Comparison of ENCODE assay signal across 15 mouse cellular contexts in genomic region chr3:95140289-95140595, GRCm38 (mm10). TPM values are rescaled to one million over a fixed set of nuclear protein-coding genes. Genes with fewer than 3 reads are reported as not detected.
DNase-seq lines count a peak whose midpoint lies in the region; ATAC-seq and TF ChIP-seq lines count a peak whose summit lies in the region.
"Had no signal": no experiment of that assay in that cellular context is flagged by ENCODE, and none has a peak within 500 bp of the region (broad histone marks: within the 10 kb centered on the region; RNA-seq: fewer than 3 reads in every experiment).

No protein-coding gene starts in this region.

- no peak for TF ChIP-seq EP300 in lung, postnatal 0 days (IDR thresholded peaks at IDR 0.05)
- TF ChIP-seq EP300 in liver, embryonic 14.5 days (IDR thresholded peaks at IDR 0.05; ENCODE audit: low read depth), result no peak

- 0 out of 2 replicates have a peak overlapping the region, but pooled peaks have one; percentile 7 for H3K27ac ChIP-seq in heart, embryonic 10.5 days
- H3K27ac ChIP-seq in lung, postnatal 0 days (ENCODE audit: low read length), result no peak overlapping the region
- H3K27ac ChIP-seq in liver, embryonic 14.5 days, result no peak overlapping the region
- H3K27ac ChIP-seq: hindbrain, embryonic 13.5 days; left cerebral cortex, adult 2 months had no signal

- no peak overlapping the region for H3K4me2 ChIP-seq in lung, postnatal 0 days (replicated peaks; ENCODE audit: low read depth, low read length)
- peak overlapping the region; percentile 33 for H3K4me2 ChIP-seq in liver, embryonic 14.5 days (ENCODE audit: low read depth)
- H3K4me2 ChIP-seq: hindbrain, embryonic 13.5 days; lung, embryonic 14.5 days had no signal

- no peaks in the 10 kb centered on the region for H3K27me3 ChIP-seq in heart, embryonic 10.5 days (ENCODE audit: insufficient read depth, poor library complexity, severe bottlenecking)
- no peaks in the 10 kb centered on the region for H3K27me3 ChIP-seq in lung, postnatal 0 days (replicated peaks; ENCODE audit: insufficient read depth, low read length)
- peaks cover 2% of the 10 kb centered on the region; the same call in 1 of the 2 replicates for H3K27me3 ChIP-seq in G1E (ENCODE audit: insufficient read depth, low read length)
- H3K27me3 ChIP-seq in liver, embryonic 14.5 days (ENCODE audit: control insufficient read depth, insufficient read depth, low read length), result no peaks in the 10 kb centered on the region
- H3K27me3 ChIP-seq: hindbrain, embryonic 13.5 days had no signal

- ATAC-seq in lung, postnatal 0 days, result peak; percentile 1; the same call in 1 of the 2 replicates
- ATAC-seq in G1E (ENCODE audit: extremely low read depth, insufficient number of reproducible peaks, low FRiP score, poor library complexity, severe bottlenecking), result no peak
- ATAC-seq in liver, embryonic 14.5 days (ENCODE audit: insufficient read depth), result no peak
- ATAC-seq: midbrain, embryonic 16.5 days had no signal

- no peaks in the 10 kb centered on the region for H3K9me3 ChIP-seq in heart, embryonic 10.5 days
- no peaks in the 10 kb centered on the region for H3K9me3 ChIP-seq in lung, postnatal 0 days (ENCODE audit: low read length)
- no peaks in the 10 kb centered on the region; the same call in 1 of the 2 replicates for H3K9me3 ChIP-seq in G1E (replicated peaks)
- no peaks in the 10 kb centered on the region for H3K9me3 ChIP-seq in liver, embryonic 14.5 days (ENCODE audit: control insufficient read depth, low read length)
- H3K9me3 ChIP-seq: hindbrain, embryonic 13.5 days had no signal

- H3K9ac ChIP-seq in lung, postnatal 0 days (replicated peaks; ENCODE audit: low read depth), result no peak overlapping the region
- no peak overlapping the region for H3K9ac ChIP-seq in liver, embryonic 14.5 days (replicated peaks)
- H3K9ac ChIP-seq: hindbrain, embryonic 13.5 days; lung, embryonic 14.5 days had no signal

- no peak for TF ChIP-seq CTCF in lung, postnatal 0 days (IDR thresholded peaks at IDR 0.05)
- TF ChIP-seq CTCF in lung, adult 2 months (IDR thresholded peaks at IDR 0.05; ENCODE audit: insufficient read depth, low read length), result no peak
- TF ChIP-seq CTCF in G1E (IDR thresholded peaks at IDR 0.05; ENCODE audit: low read depth, low read length), result no peak
- TF ChIP-seq CTCF in liver, embryonic 14.5 days (IDR thresholded peaks at IDR 0.05; ENCODE audit: low read depth), result no peak

- DNase-seq in heart, embryonic 10.5 days (ENCODE audit: low spot score), result no peak
- no peak for DNase-seq in heart, adult 9 months (ENCODE audit: low spot score in 2 of 2)
- no peak for DNase-seq in lung, postnatal 0 days (ENCODE audit: low spot score)
- DNase-seq in lung, adult 2 months, result no peak
- DNase-seq in G1E (ENCODE audit: low spot score), result no peak
- DNase-seq in liver, embryonic 14.5 days (ENCODE audit: low read depth in 3 of 3, low spot score in 3 of 3), result no peak
- no peak for DNase-seq in adrenal gland, postnatal 36 days
- DNase-seq in cerebellum, adult 9-11 months, result no peak
- DNase-seq: lung, embryonic 14.5 days; right cerebral cortex, postnatal 25 days had no signal

- H3K4me1 ChIP-seq in heart, embryonic 10.5 days, result peaks cover 20% of the 10 kb centered on the region
- H3K4me1 ChIP-seq in lung, postnatal 0 days (ENCODE audit: insufficient read depth, low read depth, low read length), result peaks cover 3% of the 10 kb centered on the region; the same call in 1 of the 2 replicates
- H3K4me1 ChIP-seq in lung, adult 2 months (ENCODE audit: control insufficient read depth, insufficient read depth, low read length), result peaks cover 9% of the 10 kb centered on the region
- peaks cover 29% of the 10 kb centered on the region for H3K4me1 ChIP-seq in G1E (ENCODE audit: insufficient read depth, low read depth, low read length)
- peaks cover 8 to 16% of the 10 kb centered on the region in 2 experiments for H3K4me1 ChIP-seq in liver, embryonic 14.5 days (replicated peaks; ENCODE audit: control insufficient read depth in 2 of 2, insufficient read depth in 2 of 2, low read length in 1 of 2)

- peak overlapping the region; percentile 25; the same call in 1 of the 2 replicates for H3K4me3 ChIP-seq in heart, embryonic 10.5 days
- H3K4me3 ChIP-seq in lung, postnatal 0 days (ENCODE audit: low read depth, low read length), result no peak overlapping the region
- no peak overlapping the region for H3K4me3 ChIP-seq in lung, adult 2 months (replicated peaks; ENCODE audit: extremely low read depth, low read depth, low read length)
- H3K4me3 ChIP-seq in G1E (ENCODE audit: low read depth, low read length), result peak overlapping the region; percentile 18; the same call in 1 of the 2 replicates
- H3K4me3 ChIP-seq in liver, embryonic 14.5 days (ENCODE audit: insufficient read depth in 1 of 2, low read depth in 2 of 2, low read length in 2 of 2), result 0 out of 4 replicates have a peak overlapping the region, but pooled peaks of 1 of the 2 experiments have one; percentile 4
- H3K4me3 ChIP-seq: erythroblast, embryonic 14.5 days; hindbrain, embryonic 13.5 days; left cerebral cortex, adult 2 months had no signal

- WGBS in heart, embryonic 10.5 days, result 40% methylated on average over 18 of the region's 18 CpGs
- WGBS in lung, postnatal 0 days, result 64% methylated on average over 18 of the region's 18 CpGs
- WGBS in lung, adult 2 months, result 73% methylated on average over 18 of the region's 18 CpGs
- 68% methylated on average over 18 of the region's 18 CpGs for WGBS in liver, embryonic 14.5 days (ENCODE audit: insufficient replicate concordance)

- TF ChIP-seq POLR2A in lung, adult 2 months (IDR thresholded peaks at IDR 0.05; ENCODE audit: borderline replicate concordance, extremely low read depth, low read depth, low read length), result no peak

- H3K36me3 ChIP-seq in heart, embryonic 10.5 days, result peaks cover 16% of the 10 kb centered on the region
- H3K36me3 ChIP-seq in lung, postnatal 0 days (ENCODE audit: insufficient read depth, low read length), result no peaks in the 10 kb centered on the region
- H3K36me3 ChIP-seq in G1E (replicated peaks), result peaks cover 49% of the 10 kb centered on the region
- H3K36me3 ChIP-seq in liver, embryonic 14.5 days (replicated peaks; ENCODE audit: control insufficient read depth, insufficient read depth, low read depth), result no peaks in the 10 kb centered on the region

RNA-seq across cellular contexts. Expression of gene Tnfaip8l2, which starts 1.9 kb away (rescaled TPM):
- polyA plus RNA-seq in heart, embryonic 10.5 days (2016; fragmentation: Nextera tagmentation; extraction: Ambion mirVana), result 0.21 and 1.2 TPM in 2 replicates
- polyA plus RNA-seq in lung, postnatal 0 days (2015; fragmentation: Nextera tagmentation; extraction: Ambion mirVana), result 9.0 and 9.7 TPM in 2 replicates
- polyA plus RNA-seq in lung, adult 2 months (2012; rRNA removed), result 24.6 and 26.4 TPM in 2 replicates
- total RNA-seq in G1E (2014; fragmentation: Nextera tagmentation) (not detected in 2 replicates), G1E (2017) (0.16 TPM in 1 of 2 replicates, not detected in the other)
- polyA plus RNA-seq in G1E (2012), result not detected in 2 replicates
- 4.8 and 4.9 TPM in 2 replicates for polyA plus RNA-seq in liver, embryonic 14.5 days (2012; rRNA removed)
- 5.7 and 6.1 TPM in 2 replicates for polyA plus RNA-seq in liver, embryonic 14.5 days (2014; fragmentation: Nextera tagmentation; extraction: Ambion mirVana)
- total RNA-seq in adrenal gland, postnatal 36 days (2021), result 1 to 10 TPM; 1.8 to 2.1 TPM

RNA-seq across cellular contexts. Expression of gene Lysmd1, which starts 6.4 kb away (rescaled TPM):
- polyA plus RNA-seq in heart, embryonic 10.5 days (2016; fragmentation: Nextera tagmentation; extraction: Ambion mirVana), result 8.7 and 10.1 TPM in 2 replicates
- 13.3 and 14.0 TPM in 2 replicates for polyA plus RNA-seq in lung, postnatal 0 days (2015; fragmentation: Nextera tagmentation; extraction: Ambion mirVana)
- polyA plus RNA-seq in lung, adult 2 months (2012; rRNA removed), result 4.5 and 7.8 TPM in 2 replicates
- total RNA-seq in G1E (2014; fragmentation: Nextera tagmentation), result 5.9 and 7.0 TPM in 2 replicates
- 10.7 and 11.1 TPM in 2 replicates for total RNA-seq in G1E (2017)
- polyA plus RNA-seq in G1E (2012), result 5.6 and 7.4 TPM in 2 replicates
- 2.9 and 3.9 TPM in 2 replicates for polyA plus RNA-seq in liver, embryonic 14.5 days (2012; rRNA removed)
- 4.8 and 5.2 TPM in 2 replicates for polyA plus RNA-seq in liver, embryonic 14.5 days (2014; fragmentation: Nextera tagmentation; extraction: Ambion mirVana)
- 1 to 10 TPM; 8.3 to 9.7 TPM for total RNA-seq in adrenal gland, postnatal 36 days (2021)

RNA-seq across cellular contexts. Expression of gene Scnm1, which starts 6.4 kb away (rescaled TPM):
- 55.3 and 60.9 TPM in 2 replicates for polyA plus RNA-seq in heart, embryonic 10.5 days (2016; fragmentation: Nextera tagmentation; extraction: Ambion mirVana)
- 51.8 and 54.1 TPM in 2 replicates for polyA plus RNA-seq in lung, postnatal 0 days (2015; fragmentation: Nextera tagmentation; extraction: Ambion mirVana)
- 30.1 and 43.7 TPM in 2 replicates for polyA plus RNA-seq in lung, adult 2 months (2012; rRNA removed)
- total RNA-seq in G1E (2014; fragmentation: Nextera tagmentation) (85.9 and 107 TPM in 2 replicates), G1E (2017) (76.8 and 81.5 TPM in 2 replicates)
- 7.1 and 8.2 TPM in 2 replicates for polyA plus RNA-seq in G1E (2012)
- 22.4 and 33.1 TPM in 2 replicates for polyA plus RNA-seq in liver, embryonic 14.5 days (2012; rRNA removed)
- polyA plus RNA-seq in liver, embryonic 14.5 days (2014; fragmentation: Nextera tagmentation; extraction: Ambion mirVana), result 23.1 and 24.8 TPM in 2 replicates
- 10 to 100 TPM; 33.8 to 35.4 TPM for total RNA-seq in adrenal gland, postnatal 36 days (2021)

RNA-seq across cellular contexts. Expression of gene Tmod4, which starts 16.0 kb away (rescaled TPM):
- 0.70 and 0.90 TPM in 2 replicates for polyA plus RNA-seq in heart, embryonic 10.5 days (2016; fragmentation: Nextera tagmentation; extraction: Ambion mirVana)
- 2.0 and 2.9 TPM in 2 replicates for polyA plus RNA-seq in lung, postnatal 0 days (2015; fragmentation: Nextera tagmentation; extraction: Ambion mirVana)
- polyA plus RNA-seq in lung, adult 2 months (2012; rRNA removed), result 1.5 and 3.5 TPM in 2 replicates
- total RNA-seq in G1E (2014; fragmentation: Nextera tagmentation) (9.9 and 11.7 TPM in 2 replicates), G1E (2017) (3.3 and 4.5 TPM in 2 replicates)
- polyA plus RNA-seq in G1E (2012), result 0.17 and 0.22 TPM in 2 replicates
- polyA plus RNA-seq in liver, embryonic 14.5 days (2012; rRNA removed), result 0.11 and 0.32 TPM in 2 replicates
- 0.15 and 0.23 TPM in 2 replicates for polyA plus RNA-seq in liver, embryonic 14.5 days (2014; fragmentation: Nextera tagmentation; extraction: Ambion mirVana)
- total RNA-seq in adrenal gland, postnatal 36 days (2021), result 1 to 10 TPM in 1 of 2 experiments, under 1 TPM in 1; 0.66 to 1.4 TPM
- polyA plus RNA-seq: erythroblast, embryonic 14.5 days had no signal

RNA-seq across cellular contexts. Expression of gene Sema6c, which starts 20.0 kb away (rescaled TPM):
- 1.9 and 4.1 TPM in 2 replicates for polyA plus RNA-seq in heart, embryonic 10.5 days (2016; fragmentation: Nextera tagmentation; extraction: Ambion mirVana)
- polyA plus RNA-seq in lung, postnatal 0 days (2015; fragmentation: Nextera tagmentation; extraction: Ambion mirVana), result 1.3 and 1.8 TPM in 2 replicates
- polyA plus RNA-seq in lung, adult 2 months (2012; rRNA removed), result 10.7 and 11.8 TPM in 2 replicates
- 1.9 and 3.4 TPM in 2 replicates for total RNA-seq in G1E (2014; fragmentation: Nextera tagmentation)
- total RNA-seq in G1E (2017), result 0.52 and 0.71 TPM in 2 replicates
- 1.6 and 1.8 TPM in 2 replicates for polyA plus RNA-seq in G1E (2012)
- polyA plus RNA-seq in liver, embryonic 14.5 days (2012; rRNA removed), result 0.69 and 1.6 TPM in 2 replicates
- 0.11 and 0.29 TPM in 2 replicates for polyA plus RNA-seq in liver, embryonic 14.5 days (2014; fragmentation: Nextera tagmentation; extraction: Ambion mirVana)
- total RNA-seq in adrenal gland, postnatal 36 days (2021), result 1 to 10 TPM; 2.3 to 3.7 TPM
- total RNA-seq: neutrophil, adult 5-6 weeks had no signal

Comparison
In these comparisons a context has a peak if more than half of its experiments do, and no peak if none do; other contexts are left out.
1. H3K4me3 ChIP-seq: peak in heart, embryonic 10.5 days (single experiment) and G1E (single experiment); none in lung, postnatal 0 days (single experiment) and lung, adult 2 months (single experiment).